Mouse (Mus musculus): ENCODE results near the gene Poc1a.

Gene Poc1a

GRCm38 (mm10) chr9:106338462-106339172 lies 57.8 kb downstream of the Poc1a start:
- DNase-seq (ENCODE audit: low read depth, low spot score) = no peak

DNA sequence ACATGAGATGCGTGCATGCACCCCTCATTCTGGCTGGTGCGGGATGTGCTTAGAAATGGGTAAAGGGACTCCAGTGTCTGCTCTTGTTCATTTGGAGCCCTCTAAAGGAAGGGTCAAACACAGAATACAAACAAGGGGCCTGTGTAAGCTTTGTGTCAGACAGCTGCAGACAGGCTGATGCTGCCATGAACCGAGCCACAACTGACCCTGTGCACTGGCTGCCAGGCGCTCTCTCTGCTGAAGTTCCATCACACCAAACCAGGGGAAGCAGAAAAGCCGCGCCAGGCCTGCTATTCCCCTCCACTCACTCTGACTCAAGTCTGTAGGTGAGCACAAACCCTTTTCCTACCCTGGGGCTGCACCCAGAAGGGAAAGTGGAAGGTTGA lies 58.3 kb downstream of the Poc1a start:
- DNase-seq (ENCODE audit: low read depth, low spot score) = no peak

DNA sequence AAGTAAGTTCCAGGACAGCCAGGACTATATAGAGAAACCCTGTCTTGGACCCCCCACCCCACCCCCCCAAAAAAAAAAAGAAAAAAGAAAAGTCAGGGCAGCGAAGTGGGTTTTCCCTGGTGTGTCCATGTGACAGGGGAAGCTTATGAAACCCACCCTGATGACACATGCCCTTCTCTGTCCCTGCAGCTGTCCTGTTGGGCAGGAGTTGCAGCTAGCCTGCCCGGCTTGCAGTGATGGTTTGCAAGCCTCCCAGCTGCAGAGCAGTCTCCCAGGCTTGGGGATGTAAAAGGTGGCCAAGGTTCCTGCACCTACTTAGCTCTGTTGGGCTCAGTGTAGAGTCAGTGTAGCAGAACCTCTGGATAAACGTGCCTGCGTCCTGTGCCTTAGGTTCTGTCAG lies 58.9 kb downstream of the Poc1a start:
- no peak for DNase-seq (ENCODE audit: low read depth, low spot score)

GRCm38 (mm10) chr9:106340501-106341312 lies 59.8 kb downstream of the Poc1a start:
- DNase-seq (ENCODE audit: low read depth, low spot score) = no peak

- no peak for DNase-seq (ENCODE audit: low read depth, low spot score)
These were observed 60.4 kb downstream of the Poc1a start for GRCm38 (mm10) chr9:106341313-106341686.

GRCm38 (mm10) chr9:106342573-106342972 lies 61.7 kb downstream of the Poc1a start:
- DNase-seq (ENCODE audit: low read depth, low spot score) = no peak

DNA sequence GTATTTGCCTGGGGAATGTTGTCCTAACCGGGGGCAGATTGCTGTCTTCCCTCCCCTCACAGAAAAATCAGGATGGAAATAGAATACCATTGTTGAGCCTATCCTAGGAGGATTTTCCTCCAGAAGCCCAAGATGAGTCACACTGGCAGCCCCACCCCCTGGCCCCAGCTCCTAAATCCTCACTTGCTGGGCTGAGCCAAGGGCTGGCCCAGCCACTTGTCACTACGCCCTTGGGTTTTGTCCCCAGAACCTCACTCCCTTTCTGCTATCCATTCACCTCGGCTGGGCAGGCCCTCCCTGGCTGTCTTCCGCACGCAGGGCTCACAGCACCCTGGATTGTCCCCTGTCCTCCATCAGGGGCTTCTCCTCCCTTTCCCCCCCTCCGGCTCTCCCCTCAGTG lies 64.3 kb downstream of the Poc1a start:
- peak; percentile 62 for DNase-seq (ENCODE audit: low read depth, low spot score)

GRCm38 (mm10) chr9:106345630-106346029 lies 64.8 kb downstream of the Poc1a start:
- DNase-seq (ENCODE audit: low read depth, low spot score) = no peak

- DNase-seq (ENCODE audit: low read depth, low spot score) = no peak
These were observed 67.4 kb downstream of the Poc1a start for GRCm38 (mm10) chr9:106348281-106348680.

- DNase-seq (ENCODE audit: low read depth, low spot score) = no peak
These were observed 68.2 kb downstream of the Poc1a start for GRCm38 (mm10) chr9:106349075-106349474.

GRCm38 (mm10) chr9:106351178-106351577 lies 70.3 kb downstream of the Poc1a start:
- DNase-seq (ENCODE audit: low read depth, low spot score) = no peak

DNA sequence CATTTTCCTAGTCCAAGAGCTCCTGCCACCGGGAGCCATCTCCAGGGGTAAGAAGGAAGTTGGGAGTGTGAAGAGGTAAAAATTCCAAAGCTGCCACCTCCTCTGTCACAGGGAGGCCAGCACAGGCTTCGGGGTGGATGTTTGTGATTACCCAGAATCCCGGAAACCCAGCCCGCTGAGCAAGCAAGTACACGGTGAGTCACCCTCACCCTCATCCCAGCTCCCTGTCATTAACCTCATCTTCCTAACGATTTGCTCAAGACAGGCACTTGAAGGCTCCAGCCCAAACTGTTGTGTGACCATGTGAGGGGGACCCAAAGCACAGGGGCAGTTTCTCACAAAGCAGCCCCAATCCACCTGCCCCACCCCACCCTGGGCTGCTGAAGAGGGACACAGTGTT lies 72.9 kb downstream of the Poc1a start:
- no peak for DNase-seq (ENCODE audit: low read depth, low spot score)

DNA sequence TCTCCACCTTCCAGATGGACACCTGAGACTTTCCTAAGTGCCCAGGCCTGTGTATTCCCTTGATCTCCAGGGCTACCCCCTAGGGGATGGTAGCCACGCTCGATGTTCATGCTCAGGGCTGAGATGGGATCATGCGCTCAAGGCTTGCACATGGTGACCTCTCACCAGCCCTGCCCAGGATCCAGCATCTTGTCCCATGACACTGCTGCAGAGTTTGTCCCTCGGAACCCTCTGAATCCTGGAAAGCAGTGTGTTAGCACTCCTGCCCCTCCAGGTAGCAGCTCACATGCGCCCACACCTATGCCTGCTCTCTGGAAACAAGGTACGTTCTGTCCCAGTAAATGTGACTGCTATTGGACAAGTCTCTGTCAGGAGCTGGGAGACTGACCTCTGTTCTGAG lies 73.9 kb downstream of the Poc1a start:
- DNase-seq (ENCODE audit: low read depth, low spot score) = no peak

GRCm38 (mm10) chr9:106355217-106355974 lies 74.5 kb downstream of the Poc1a start:
- DNase-seq (ENCODE audit: low read depth, low spot score) = no peak

DNA sequence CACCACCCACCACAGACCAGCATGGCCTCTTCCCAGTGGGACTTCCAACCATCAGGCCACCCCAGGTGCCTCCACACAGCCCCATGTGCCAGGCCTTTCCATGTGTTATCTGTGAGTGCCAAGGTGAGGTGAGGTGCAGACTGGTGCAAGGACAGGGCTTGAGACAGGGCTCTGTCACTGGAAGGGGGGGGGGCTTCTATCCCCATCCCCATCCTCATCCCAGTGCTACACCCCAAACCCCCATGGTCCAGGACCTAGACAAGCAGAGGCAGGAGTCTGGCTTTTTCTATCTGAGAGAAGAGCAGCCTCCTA lies 75.1 kb downstream of the Poc1a start:
- no peak for DNase-seq (ENCODE audit: low read depth, low spot score)

GRCm38 (mm10) chr9:106356323-106356844 lies 75.5 kb downstream of the Poc1a start:
- no peak for DNase-seq (ENCODE audit: low read depth, low spot score)

GRCm38 (mm10) chr9:106357167-106357566 lies 76.3 kb downstream of the Poc1a start:
- DNase-seq (ENCODE audit: low read depth, low spot score) = no peak

DNA sequence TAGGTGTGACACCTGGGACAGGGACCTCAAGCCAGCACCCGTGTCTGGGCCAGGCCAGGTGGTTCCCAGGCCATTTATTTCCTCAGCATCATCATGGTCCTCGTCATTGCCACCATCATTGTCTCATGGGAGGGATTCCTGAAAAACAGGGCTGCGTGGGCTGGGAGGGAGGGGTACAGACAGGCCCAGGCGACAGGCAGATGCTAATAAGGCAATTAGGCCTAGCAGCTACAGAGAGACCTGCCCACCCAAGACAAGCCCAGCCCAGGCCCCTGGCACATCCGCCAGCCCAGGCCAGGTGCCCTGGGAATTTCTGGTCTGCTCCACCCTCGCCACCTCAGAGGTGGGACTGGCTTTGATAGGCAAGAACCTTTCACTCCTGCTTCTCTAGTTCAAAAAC lies 78.4 kb downstream of the Poc1a start:
- no peak for DNase-seq (ENCODE audit: low read depth, low spot score)

DNA sequence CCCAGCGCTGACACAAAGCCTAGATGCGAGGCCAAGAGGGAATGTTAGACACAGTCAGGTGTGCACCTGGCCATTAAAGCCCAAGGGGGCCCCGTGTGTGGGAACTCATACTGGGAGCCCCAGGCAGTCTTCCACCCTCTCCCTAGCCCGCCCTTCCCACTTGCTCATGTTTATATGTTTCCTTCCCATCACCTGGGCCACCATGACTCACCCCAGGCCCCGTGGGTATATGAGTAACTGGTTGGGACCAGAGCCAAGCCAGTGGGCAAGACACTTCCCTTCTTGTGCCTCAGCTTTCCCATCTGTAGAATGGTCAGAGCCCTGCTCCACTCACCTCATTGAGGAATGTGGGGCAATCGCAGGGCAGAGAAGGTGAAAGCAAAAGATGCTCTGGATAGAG lies 80.3 kb downstream of the Poc1a start:
- no peak for DNase-seq (ENCODE audit: low read depth, low spot score)

DNA sequence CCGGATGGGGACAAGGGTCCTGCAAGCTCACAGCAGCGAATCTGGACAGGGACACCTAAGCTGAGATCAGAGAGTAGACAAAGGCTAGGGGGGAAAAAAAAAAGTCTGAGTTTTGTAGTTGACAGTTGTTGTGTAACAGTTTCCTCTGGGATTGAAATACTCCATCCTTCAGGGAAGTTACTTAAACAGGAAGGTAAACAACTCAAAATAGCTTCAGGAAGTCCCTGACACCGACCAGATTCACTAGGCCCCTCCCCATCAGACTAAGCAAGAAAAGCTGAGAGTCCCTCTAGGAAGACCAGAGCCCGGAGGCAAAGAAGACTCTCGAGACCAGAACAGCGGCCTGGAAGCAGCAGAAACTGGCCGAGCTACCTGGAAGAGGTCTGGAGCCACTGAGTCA lies 84.5 kb downstream of the Poc1a start:
- DNase-seq (ENCODE audit: low read depth, low spot score) = no peak

GRCm38 (mm10) chr9:106366188-106366587 lies 85.3 kb downstream of the Poc1a start:
- DNase-seq (ENCODE audit: low read depth, low spot score) = no peak

GRCm38 (mm10) chr9:106367001-106367400 lies 86.1 kb downstream of the Poc1a start:
- no peak for DNase-seq (ENCODE audit: low read depth, low spot score)
